Mouse (Mus musculus) C3H10T1/2 (cell line): Measurements from ENCODE around the gene Gm3594. TPM values are rescaled to one million over a fixed set of nuclear protein-coding genes. Genes with fewer than 3 reads are reported as not detected.

Experiments used
- polyA plus RNA-seq, 2 experiments: library from polyadenylated mRNA; unstranded; fragments of >200 nt; fragmentation: generic; extraction: Trizol; gene quantifications; one replicate each; pipeline ENCODE4 v1.2.1; 2012; ENCODE audit warnings: missing spikeins in 2 of 2

Gene Gm3594
- polyA plus RNA-seq, result not detected

GRCm38 (mm10) chr14:6444511-6444910, at the start of gene Gm3594:
Gene Gm3594 (minus strand): TSS chr14:6444611.

GRCm38 (mm10) chr14:6412382-6412781, 32.0 kb downstream of the Gm3594 start, which contains the start of gene Gm3591:
Gene Gm3591 (minus strand): TSS chr14:6412482.

GRCm38 (mm10) chr14:6390219-6390618, 54.2 kb downstream of the Gm3594 start, which contains the start of gene Gm16440:
Gene Gm16440 (minus strand): TSS chr14:6390319.

Other genes with a start within 250 kb of the Gm3594 start
- not detected for gene Gm21560, start 225.3 kb downstream of the Gm3594 start, polyA plus RNA-seq
- not detected for gene Gm3411, start 157.4 kb downstream of the Gm3594 start, polyA plus RNA-seq
- not detected for gene Gm21103, start 139.8 kb downstream of the Gm3594 start, polyA plus RNA-seq
- gene Gm3618, start 100.9 kb downstream of the Gm3594 start, polyA plus RNA-seq, result not detected
- not detected for gene Gm16440, start 54.3 kb downstream of the Gm3594 start, polyA plus RNA-seq
- gene Gm3591, start 32.1 kb downstream of the Gm3594 start, polyA plus RNA-seq, result not detected
- not detected for gene Gm8356, start 92.7 kb upstream of the Gm3594 start, polyA plus RNA-seq
- gene Gm3629, start 146.0 kb upstream of the Gm3594 start, polyA plus RNA-seq, result not detected
- gene Gm3460, start 177.8 kb upstream of the Gm3594 start, polyA plus RNA-seq, result not detected
- not detected for gene Gm10251, start 239.6 kb upstream of the Gm3594 start, polyA plus RNA-seq